11 mouse cellular contexts compared by ENCODE assay signal in genomic region chr14:44981490-44981889, GRCm38 (mm10). TPM values are rescaled to one million over a fixed set of nuclear protein-coding genes. Genes with fewer than 3 reads are reported as not detected.
DNase-seq lines count a peak whose midpoint lies in the region; ATAC-seq and TF ChIP-seq lines count a peak whose summit lies in the region.
"Had no signal": no experiment of that assay in that cellular context is flagged by ENCODE, and none has a peak within 500 bp of the region (broad histone marks: within the 10 kb centered on the region; RNA-seq: fewer than 3 reads in every experiment).

No protein-coding gene starts in this region.

- intact Hi-C loops in left cerebral cortex, postnatal 14 days (cut with DNase I) = loop anchor here (2.0 kb wide), 1 partner anchor 161 kb away; no protein-coding TSS in a partner anchor

- H3K9ac ChIP-seq in hindbrain, postnatal 0 days (replicated peaks; ENCODE audit: low read length) = no peak overlapping the region
- H3K9ac ChIP-seq in hindbrain, embryonic 16.5 days (ENCODE audit: low read depth, low read length) = no peak overlapping the region
- H3K9ac ChIP-seq in stomach, postnatal 0 days (ENCODE audit: low read length) = no peak overlapping the region
- H3K9ac ChIP-seq: embryonic facial prominence, embryonic 15.5 days; liver, embryonic 13.5 days; stomach, embryonic 15.5 days had no signal

- H3K27ac ChIP-seq in hindbrain, postnatal 0 days = no peak overlapping the region
- no peak overlapping the region for H3K27ac ChIP-seq in hindbrain, embryonic 16.5 days (ENCODE audit: low read depth, low read length)
- H3K27ac ChIP-seq in stomach, postnatal 0 days (replicated peaks) = no peak overlapping the region
- H3K27ac ChIP-seq: embryonic facial prominence, embryonic 15.5 days; liver, embryonic 13.5 days; stomach, embryonic 15.5 days had no signal

- no peaks in the 10 kb centered on the region for H3K36me3 ChIP-seq in hindbrain, postnatal 0 days (ENCODE audit: insufficient read depth, low read length)
- no peaks in the 10 kb centered on the region for H3K36me3 ChIP-seq in hindbrain, embryonic 16.5 days (ENCODE audit: control insufficient read depth, insufficient read depth, low read length)
- H3K36me3 ChIP-seq in stomach, postnatal 0 days (ENCODE audit: control insufficient read depth, insufficient read depth, low read length) = no peaks in the 10 kb centered on the region
- H3K36me3 ChIP-seq: embryonic facial prominence, embryonic 15.5 days; liver, embryonic 13.5 days; stomach, embryonic 15.5 days had no signal

- WGBS in hindbrain, postnatal 0 days = 11% methylated on average over 4 of the region's 4 CpGs
- 7% methylated on average over 4 of the region's 4 CpGs for WGBS in hindbrain, embryonic 16.5 days
- WGBS in stomach, postnatal 0 days = 8% methylated on average over 4 of the region's 4 CpGs

- no peaks in the 10 kb centered on the region for H3K4me1 ChIP-seq in hindbrain, postnatal 0 days (ENCODE audit: insufficient read depth, low read length)
- no peaks in the 10 kb centered on the region for H3K4me1 ChIP-seq in hindbrain, embryonic 16.5 days (ENCODE audit: control insufficient read depth, insufficient read depth, low read depth, low read length)
- no peaks in the 10 kb centered on the region for H3K4me1 ChIP-seq in stomach, postnatal 0 days (replicated peaks; ENCODE audit: control insufficient read depth, insufficient read depth)
- H3K4me1 ChIP-seq: embryonic facial prominence, embryonic 15.5 days; liver, embryonic 13.5 days; stomach, embryonic 15.5 days had no signal

- peak; percentile 75 for DNase-seq in hindbrain, postnatal 0 days (ENCODE audit: low spot score)
- DNase-seq in urinary bladder, postnatal 25 days (ENCODE audit: low spot score) = peak; percentile 31
- DNase-seq in urinary bladder, postnatal 10 days (ENCODE audit: low spot score) = no peak
- peak; percentile 40 for DNase-seq in embryo, embryonic 11.5 days (ENCODE audit: low read depth, low spot score)
- DNase-seq in left cerebral cortex, postnatal 14 days (ENCODE audit: low spot score in 2 of 2) = peak; percentile 39 to 51
- peak; percentile 23 for DNase-seq in stomach, postnatal 0 days (ENCODE audit: low spot score)
- no peak for DNase-seq in spleen, postnatal 14 days (ENCODE audit: low spot score in 2 of 2)
- DNase-seq: liver, embryonic 13.5 days had no signal

- TF ChIP-seq EP300 in stomach, postnatal 0 days (optimal IDR thresholded peaks at IDR 0.05) = no peak

- H3K9me3 ChIP-seq in hindbrain, postnatal 0 days (ENCODE audit: low read length) = no peaks in the 10 kb centered on the region
- no peaks in the 10 kb centered on the region for H3K9me3 ChIP-seq in hindbrain, embryonic 16.5 days (ENCODE audit: control insufficient read depth, low read length)
- H3K9me3 ChIP-seq in stomach, postnatal 0 days (ENCODE audit: control insufficient read depth, low read length) = no peaks in the 10 kb centered on the region
- H3K9me3 ChIP-seq: embryonic facial prominence, embryonic 15.5 days; liver, embryonic 13.5 days; stomach, embryonic 15.5 days had no signal

- H3K4me3 ChIP-seq in hindbrain, postnatal 0 days (ENCODE audit: low read length) = no peak overlapping the region
- no peak overlapping the region for H3K4me3 ChIP-seq in hindbrain, embryonic 16.5 days (ENCODE audit: low read length)
- H3K4me3 ChIP-seq in stomach, postnatal 0 days (ENCODE audit: low read depth, low read length) = no peak overlapping the region
- H3K4me3 ChIP-seq: embryonic facial prominence, embryonic 15.5 days; liver, embryonic 13.5 days; stomach, embryonic 15.5 days had no signal

- no peaks in the 10 kb centered on the region for H3K27me3 ChIP-seq in hindbrain, postnatal 0 days (ENCODE audit: insufficient read depth, low read length)
- no peaks in the 10 kb centered on the region for H3K27me3 ChIP-seq in hindbrain, embryonic 16.5 days (replicated peaks; ENCODE audit: control insufficient read depth, insufficient read depth, low read length)
- H3K27me3 ChIP-seq in stomach, postnatal 0 days (ENCODE audit: control insufficient read depth, insufficient read depth, low read length) = no peaks in the 10 kb centered on the region
- H3K27me3 ChIP-seq: embryonic facial prominence, embryonic 15.5 days; liver, embryonic 13.5 days; stomach, embryonic 15.5 days had no signal

- H3K4me2 ChIP-seq in hindbrain, postnatal 0 days (ENCODE audit: low read depth, low read length) = no peak overlapping the region
- no peak overlapping the region for H3K4me2 ChIP-seq in hindbrain, embryonic 16.5 days (ENCODE audit: low read length)
- no peak overlapping the region for H3K4me2 ChIP-seq in stomach, postnatal 0 days (replicated peaks; ENCODE audit: low read depth)
- H3K4me2 ChIP-seq: embryonic facial prominence, embryonic 15.5 days; liver, embryonic 13.5 days; stomach, embryonic 15.5 days had no signal

- TF ChIP-seq CTCF in hindbrain, postnatal 0 days (IDR thresholded peaks at IDR 0.05; ENCODE audit: low read depth) = peak; percentile 61
- TF ChIP-seq CTCF in stomach, postnatal 0 days (IDR thresholded peaks at IDR 0.05; ENCODE audit: low read depth) = peak; percentile 74

- no peak for ATAC-seq in hindbrain, postnatal 0 days
- ATAC-seq in hindbrain, embryonic 16.5 days = no peak
- no peak for ATAC-seq in stomach, postnatal 0 days (ENCODE audit: low FRiP score, low TSS enrichment)

RNA-seq across cellular contexts. Expression of gene Ptger2, which starts 6.5 kb away (rescaled TPM):
- total RNA-seq in hindbrain, postnatal 0 days (2014; rRNA removed) = 1.0 and 1.7 TPM in 2 replicates
- polyA plus RNA-seq in hindbrain, postnatal 0 days (2015; fragmentation: Nextera tagmentation; extraction: Ambion mirVana) = 0.68 and 0.72 TPM in 2 replicates
- 1.3 and 1.4 TPM in 2 replicates for polyA plus RNA-seq in hindbrain, embryonic 16.5 days (2015; fragmentation: Nextera tagmentation; extraction: Ambion mirVana)
- total RNA-seq in left cerebral cortex, postnatal 14 days (2021) = under 1 TPM; 0.24 to 0.40 TPM
- 1.4 and 1.6 TPM in 2 replicates for polyA plus RNA-seq in stomach, postnatal 0 days (2015; fragmentation: Nextera tagmentation; extraction: Ambion mirVana)

Comparison
In these comparisons a context has a peak if more than half of its experiments do, and no peak if none do; other contexts are left out.
1. DNase-seq: peak in hindbrain, postnatal 0 days (single experiment), urinary bladder, postnatal 25 days (single experiment), embryo, embryonic 11.5 days (single experiment), left cerebral cortex, postnatal 14 days (2 of 2) and stomach, postnatal 0 days (single experiment); none in urinary bladder, postnatal 10 days (single experiment) and spleen, postnatal 14 days (0 of 2).